Mouse (Mus musculus) small intestine, adult 2 months (tissue): ENCODE measurements around the gene Gabarap.

Experiments
- CTCF ChIP-seq: fragments of 200-500 bp; IDR thresholded peaks from 2 replicates; pipeline ENCODE4 v1.5.1; 2012; ENCODE audit warnings: low read depth, mild to moderate bottlenecking, control low read depth, inconsistent platforms, low read length, moderate library complexity, mixed read lengths; ENCODE audit not compliant: insufficient replicate concordance, insufficient read length; ENCODE audit errors: extremely low read depth
- POLR2A ChIP-seq: fragments of 200-500 bp; IDR thresholded peaks from 2 replicates; pipeline ENCODE4 v1.6.1; 2012; ENCODE audit warnings: low read depth, mild to moderate bottlenecking, control low read depth, inconsistent platforms, low read length, moderate library complexity

- TF ChIP-seq CTCF (no peak), POLR2A (no peak)
Observed at GRCm38 (mm10) chr11:69947337-69948065, 43.4 kb upstream of the Gabarap start.
